Mouse (Mus musculus) small intestine, adult 2 months (tissue): Measurements from ENCODE around the gene Man2a1.

ENCODE experiments used
- CTCF ChIP-seq: fragments of 200-500 bp; IDR thresholded peaks from 2 replicates; pipeline ENCODE4 v1.5.1; 2012; ENCODE audit warnings: low read depth, mild to moderate bottlenecking, control low read depth, inconsistent platforms, low read length, moderate library complexity, mixed read lengths; ENCODE audit not compliant: insufficient replicate concordance, insufficient read length; ENCODE audit errors: extremely low read depth
- POLR2A ChIP-seq: fragments of 200-500 bp; IDR thresholded peaks from 2 replicates; pipeline ENCODE4 v1.6.1; 2012; ENCODE audit warnings: low read depth, mild to moderate bottlenecking, control low read depth, inconsistent platforms, low read length, moderate library complexity

DNA sequence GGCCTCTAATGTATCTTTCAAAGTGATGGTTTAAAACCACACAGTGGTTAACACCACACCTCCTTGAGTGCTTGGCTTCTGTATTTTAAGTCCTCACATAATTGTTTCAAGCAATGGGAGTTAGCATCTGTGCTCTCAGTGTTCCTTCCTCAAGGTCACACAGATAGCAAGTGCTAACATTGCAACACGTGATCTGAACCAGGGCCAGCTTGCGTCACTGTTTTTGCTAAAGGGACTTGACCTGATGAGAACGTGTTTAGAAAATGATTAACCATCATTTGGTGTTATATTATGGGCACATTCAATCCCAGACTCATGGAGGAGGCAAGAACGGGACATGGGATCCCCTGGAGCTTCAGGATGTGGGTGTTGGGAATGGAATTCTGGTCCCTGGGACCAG is 17.3 kb downstream of the Man2a1 start:
- TF ChIP-seq POLR2A (no peak), CTCF (no peak)
